Mouse (Mus musculus) neural tube, embryonic 11.5 days (tissue): ENCODE results near the gene Cacng3. TPM values are rescaled to one million over a fixed set of nuclear protein-coding genes. Genes with fewer than 3 reads are reported as not detected.

Experiments
- ATAC-seq: fragments of 200-750 bp; cut with Nextera tagmentation; 2 replicates; pipeline ENCODE4 v1.8.0; 2017; ENCODE audit warnings: moderate number of reproducible peaks, mild to moderate bottlenecking, moderate TSS enrichment, moderate library complexity; ENCODE audit not compliant: insufficient read depth, low FRiP score, low TSS enrichment
- DNase-seq: peaks from one replicate; pipeline ENCODE4 v3.0.0-alpha.2; 2015; ENCODE audit warnings: low spot score
- H3K27ac ChIP-seq: fragments of 300-500 bp; sonication (generic); 2 replicates; pipeline ENCODE4 v1.5.1; 2014; ENCODE audit warnings: low read depth, mild to moderate bottlenecking, low read length
- H3K27me3 ChIP-seq: fragments of 300-500 bp; sonication (generic); 2 replicates; pipeline ENCODE4 v1.6.1; 2014; ENCODE audit warnings: mild to moderate bottlenecking, low read length, mixed read lengths; ENCODE audit not compliant: control insufficient read depth, insufficient read depth
- H3K36me3 ChIP-seq: fragments of 300-500 bp; sonication (generic); 2 replicates; pipeline ENCODE4 v1.6.1; 2014; ENCODE audit warnings: mild to moderate bottlenecking, low read length, moderate library complexity, mixed read lengths; ENCODE audit not compliant: control insufficient read depth, insufficient read depth
- H3K4me1 ChIP-seq: fragments of 300-500 bp; sonication (generic); 2 replicates; pipeline ENCODE4 v1.6.1; 2014; ENCODE audit warnings: low read length, mixed read lengths; ENCODE audit not compliant: control insufficient read depth, insufficient read depth
- H3K4me2 ChIP-seq: fragments of 300-500 bp; sonication (generic); 2 replicates; pipeline ENCODE4 v1.6.1; 2014; ENCODE audit warnings: low read depth, mild to moderate bottlenecking, moderate library complexity
- H3K4me3 ChIP-seq: fragments of 300-500 bp; sonication (generic); 2 replicates; pipeline ENCODE4 v1.5.1; 2014; ENCODE audit warnings: low read depth, low read length
- H3K9ac ChIP-seq: fragments of 300-500 bp; sonication (generic); 2 replicates; pipeline ENCODE4 v1.6.1; 2014; ENCODE audit warnings: mild to moderate bottlenecking, low read length
- H3K9me3 ChIP-seq: fragments of 300-500 bp; sonication (generic); 2 replicates; pipeline ENCODE4 v1.6.1; 2016; ENCODE audit warnings: low read length; ENCODE audit not compliant: control insufficient read depth
- WGBS: fragments of 180-500 bp; shearing (Covaris S2); extraction: QIAGEN DNeasy Blood & Tissue Kit; methylation state at CpG from one replicate; pipeline ENCODE4 v1.1.7; 2014; 5-methylcytosine and 5-hydroxymethylcytosine counted together
- polyA plus RNA-seq: library from polyadenylated mRNA; unstranded; fragments of >200 nt; fragmentation: Nextera tagmentation; extraction: Ambion mirVana; gene quantifications from 2 replicates; pipeline ENCODE4 v1.2.1, GENCODE M21; 2014

Cacng3 gene
- polyA plus RNA-seq, 1 experiment from 2014 or later, result 0.94 TPM

DNA sequence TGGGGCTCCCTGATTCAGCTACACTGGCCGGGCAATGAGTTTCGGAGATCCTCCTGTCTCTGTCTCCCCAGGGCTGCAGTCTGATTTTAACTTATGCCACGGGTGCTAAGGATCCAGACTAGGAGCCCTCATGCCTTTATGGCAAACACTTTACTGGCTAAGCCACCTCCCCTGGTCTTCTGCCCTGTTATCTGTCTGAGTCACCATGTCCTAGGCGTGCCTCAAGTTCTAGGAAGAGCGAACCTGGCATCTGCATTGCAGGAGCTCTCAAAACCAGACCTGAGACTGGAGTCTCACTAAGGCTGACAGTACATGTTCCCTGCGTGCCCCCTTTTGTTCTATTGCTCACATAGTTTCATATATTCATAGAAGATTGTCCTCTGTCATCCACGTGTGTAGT lies 119.6 kb downstream of the Cacng3 start:
- H3K27me3 ChIP-seq, result no peaks in the 10 kb centered on the region
- 90% methylated on average over 7 of the region's 7 CpGs for WGBS

DNA sequence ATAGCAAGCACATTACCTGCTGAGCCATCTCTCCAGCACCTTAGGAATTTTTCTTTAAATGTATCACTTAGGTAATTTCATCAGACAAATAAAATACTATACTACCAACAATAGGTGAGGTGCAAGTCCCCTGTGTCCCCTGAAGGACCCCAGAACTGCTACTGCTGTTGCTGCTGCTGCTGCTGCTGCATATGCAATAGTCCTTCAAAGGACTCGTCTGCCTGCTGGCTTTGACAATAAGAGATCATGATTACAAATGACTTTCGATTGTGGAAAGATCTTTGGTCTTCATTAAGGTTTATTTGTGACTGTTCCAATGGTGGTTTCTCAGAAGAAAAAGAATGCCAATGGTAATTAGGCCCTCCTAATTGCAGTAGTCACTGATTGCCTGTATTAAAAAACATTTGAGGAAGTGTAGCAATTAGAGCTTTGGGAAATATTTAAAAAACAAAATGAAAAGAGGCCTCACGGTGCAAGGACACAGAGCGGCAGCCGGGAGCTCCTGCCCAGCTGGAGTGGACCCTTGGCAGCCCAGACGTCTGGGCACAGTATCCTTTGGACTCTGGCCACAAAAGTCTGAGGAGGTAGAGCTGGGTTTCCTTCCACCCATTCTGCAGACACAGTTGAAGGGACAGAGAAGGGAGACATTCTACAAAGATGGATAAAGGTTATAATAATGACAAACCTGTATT lies 123.5 kb downstream of the Cacng3 start:
- Histone ChIP-seq H3K4me1 (no peaks in the 10 kb centered on the region), H3K9me3 (no peaks in the 10 kb centered on the region), H3K9ac (no peak overlapping the region), H3K27ac (no peak overlapping the region), H3K27me3 (no peaks in the 10 kb centered on the region), H3K4me3 (no peak overlapping the region), H3K4me2 (no peak overlapping the region), H3K36me3 (no peaks in the 10 kb centered on the region)
- ATAC-seq (no peak), DNase-seq (no peak)
- 38% methylated on average over 6 of the region's 6 CpGs for WGBS

More for the DNA sequence above, 119.6 kb downstream of the Cacng3 start:
- Histone ChIP-seq H3K27ac (no peak overlapping the region), H3K9me3 (no peaks in the 10 kb centered on the region), H3K4me2 (no peak overlapping the region), H3K9ac (no peak overlapping the region), H3K4me1 (no peaks in the 10 kb centered on the region), H3K36me3 (no peaks in the 10 kb centered on the region), H3K4me3 (no peak overlapping the region)
- ATAC-seq, result no peak
- DNase-seq, result no peak

DNA sequence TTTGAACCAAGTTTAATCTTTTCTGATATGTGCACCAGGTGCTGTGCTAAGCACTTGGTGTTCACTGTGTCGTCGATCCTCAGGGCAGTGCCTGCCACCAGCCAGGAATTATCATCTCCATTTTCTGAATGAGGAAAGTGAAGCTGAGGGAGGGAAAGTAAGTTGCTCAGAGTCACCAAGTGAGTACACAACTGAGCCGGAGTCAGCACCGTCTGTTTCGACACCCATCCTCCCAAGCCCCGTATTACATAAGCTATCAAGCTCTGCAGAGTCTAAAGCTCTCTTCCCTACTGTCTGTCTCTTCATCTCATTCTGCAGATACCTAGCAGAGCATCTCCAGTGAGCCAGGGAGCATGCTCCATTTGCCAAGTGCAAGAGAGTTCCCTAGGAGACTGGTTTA lies 124.8 kb downstream of the Cacng3 start:
- H3K27me3 ChIP-seq, result no peaks in the 10 kb centered on the region
- WGBS, result 95% methylated on average over 6 of the region's 6 CpGs
- ATAC-seq (no peak), DNase-seq (no peak)
- no peak overlapping the region for H3K27ac ChIP-seq
- no peak overlapping the region for H3K4me3 ChIP-seq
- no peaks in the 10 kb centered on the region for H3K4me1 ChIP-seq
- no peaks in the 10 kb centered on the region for H3K36me3 ChIP-seq
- H3K9ac ChIP-seq, result no peak overlapping the region
- no peak overlapping the region for H3K4me2 ChIP-seq
- no peaks in the 10 kb centered on the region for H3K9me3 ChIP-seq

DNA sequence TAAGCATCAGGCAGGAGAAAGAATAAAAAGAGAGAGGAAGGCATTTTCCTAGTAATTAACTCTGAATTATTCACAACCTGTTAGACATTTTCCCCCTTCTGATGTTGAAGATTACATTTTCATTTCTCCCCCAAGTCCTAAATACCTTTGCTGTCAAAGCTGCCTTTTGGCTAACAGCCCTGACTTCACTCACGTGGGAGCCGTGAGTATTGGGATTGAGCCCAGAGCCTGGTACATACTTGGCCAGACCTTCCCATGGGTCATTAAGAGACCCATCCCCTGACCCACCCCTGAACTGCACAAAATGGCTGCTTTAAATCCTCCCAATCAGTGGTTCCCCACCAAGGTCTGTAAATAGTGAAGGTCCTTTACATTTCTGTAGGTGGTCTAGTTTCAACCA lies 130.5 kb downstream of the Cacng3 start:
- Histone ChIP-seq H3K27me3 (no peaks in the 10 kb centered on the region), H3K9me3 (no peaks in the 10 kb centered on the region), H3K4me1 (no peaks in the 10 kb centered on the region), H3K4me3 (no peak overlapping the region), H3K9ac (no peak overlapping the region), H3K36me3 (no peaks in the 10 kb centered on the region), H3K27ac (no peak overlapping the region), H3K4me2 (no peak overlapping the region)
- ATAC-seq, result no peak
- 91% methylated on average over 2 of the region's 2 CpGs for WGBS
- no peak for DNase-seq

DNA sequence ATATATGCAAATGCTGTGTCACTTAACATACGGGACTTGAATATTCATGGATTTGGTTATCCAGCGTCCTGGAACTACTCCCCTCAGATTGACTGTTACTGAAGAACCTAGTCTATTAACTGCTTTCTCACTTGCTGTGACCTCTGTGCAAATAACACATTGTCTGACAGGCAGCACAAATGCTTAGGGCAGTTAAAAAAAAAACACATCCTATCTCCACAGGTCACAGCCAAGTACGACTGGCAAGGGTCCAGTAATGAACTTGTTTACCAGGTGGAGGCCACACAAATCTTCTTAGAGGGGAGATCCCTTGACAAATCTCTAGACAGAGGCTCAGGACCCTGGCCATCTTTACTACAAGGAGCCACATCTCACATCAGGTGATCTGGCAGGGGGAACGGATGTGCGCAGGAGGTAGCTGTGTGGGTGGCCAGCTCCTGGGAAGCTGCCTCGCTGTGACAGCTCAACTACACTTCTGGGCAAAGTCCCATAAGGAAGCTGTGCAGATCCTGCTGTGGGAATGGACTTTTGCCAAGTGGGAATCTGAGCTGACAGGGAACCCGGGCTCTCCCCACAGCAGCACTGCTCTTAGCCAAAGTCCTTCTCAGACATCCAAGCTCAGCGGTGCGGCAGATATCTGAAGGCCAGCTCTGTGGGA lies 133.7 kb downstream of the Cacng3 start:
- DNase-seq, result no peak
- no peak for ATAC-seq
- no peak overlapping the region for H3K4me2 ChIP-seq
- H3K27ac ChIP-seq, result no peak overlapping the region
- H3K27me3 ChIP-seq, result no peaks in the 10 kb centered on the region
- no peak overlapping the region for H3K9ac ChIP-seq
- no peaks in the 10 kb centered on the region for H3K36me3 ChIP-seq
- WGBS, result 83% methylated on average over 9 of the region's 9 CpGs
- no peaks in the 10 kb centered on the region for H3K4me1 ChIP-seq
- no peaks in the 10 kb centered on the region for H3K9me3 ChIP-seq
- no peak overlapping the region for H3K4me3 ChIP-seq

DNA sequence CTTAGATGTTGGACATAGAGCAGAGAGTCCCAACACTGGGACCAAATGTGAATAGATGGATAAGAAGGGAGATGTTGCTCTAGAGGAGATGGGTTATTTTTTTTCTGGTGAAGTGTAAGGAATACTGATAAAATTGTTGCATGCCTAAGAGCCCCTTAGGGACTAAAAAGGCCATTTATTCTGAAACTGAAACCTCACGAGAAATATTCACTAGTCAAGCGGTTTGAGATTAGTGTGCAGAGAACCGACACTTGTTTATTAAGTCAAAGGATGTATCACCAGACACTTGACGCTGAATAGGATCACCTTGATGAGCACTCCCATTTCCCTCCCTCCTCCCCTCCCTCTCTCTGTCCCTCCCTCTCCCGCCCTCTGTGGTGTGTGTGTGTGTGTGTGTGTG lies 136.2 kb downstream of the Cacng3 start:
- no peak overlapping the region for H3K27ac ChIP-seq
- DNase-seq, result no peak
- H3K36me3 ChIP-seq, result no peaks in the 10 kb centered on the region
- no peak for ATAC-seq
- H3K9ac ChIP-seq, result no peak overlapping the region
- H3K27me3 ChIP-seq, result no peaks in the 10 kb centered on the region
- no peak overlapping the region for H3K4me2 ChIP-seq
- 85% methylated on average over 5 of the region's 5 CpGs for WGBS
- H3K4me3 ChIP-seq, result no peak overlapping the region
- H3K4me1 ChIP-seq, result no peaks in the 10 kb centered on the region
- H3K9me3 ChIP-seq, result no peaks in the 10 kb centered on the region

DNA sequence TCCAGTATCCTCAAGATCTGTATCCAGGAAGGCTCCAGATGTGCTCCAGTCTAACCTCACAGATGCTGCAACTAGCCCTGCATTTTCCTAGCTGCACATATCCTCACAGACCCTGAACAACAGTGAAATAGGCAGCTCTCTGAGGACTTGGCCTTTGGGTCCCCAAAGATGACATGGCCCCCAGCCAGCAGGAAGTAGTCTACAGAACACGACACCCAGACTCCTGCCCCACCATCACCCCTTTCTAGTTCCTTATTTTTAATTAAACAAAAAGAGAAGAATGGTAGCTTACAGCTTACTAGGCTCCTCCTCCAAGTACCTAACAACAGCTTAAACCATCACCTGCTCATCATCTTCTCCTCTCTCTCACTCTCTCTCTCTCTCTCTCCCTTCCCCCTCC lies 143.4 kb downstream of the Cacng3 start:
- Histone ChIP-seq H3K4me1 (no peaks in the 10 kb centered on the region), H3K4me2 (no peak overlapping the region), H3K9ac (no peak overlapping the region), H3K36me3 (no peaks in the 10 kb centered on the region), H3K9me3 (no peaks in the 10 kb centered on the region), H3K27ac (no peak overlapping the region), H3K4me3 (no peak overlapping the region), H3K27me3 (no peaks in the 10 kb centered on the region)
- WGBS, result 65% methylated on average over 1 of the region's 1 CpGs
- DNase-seq (no peak), ATAC-seq (no peak)

DNA sequence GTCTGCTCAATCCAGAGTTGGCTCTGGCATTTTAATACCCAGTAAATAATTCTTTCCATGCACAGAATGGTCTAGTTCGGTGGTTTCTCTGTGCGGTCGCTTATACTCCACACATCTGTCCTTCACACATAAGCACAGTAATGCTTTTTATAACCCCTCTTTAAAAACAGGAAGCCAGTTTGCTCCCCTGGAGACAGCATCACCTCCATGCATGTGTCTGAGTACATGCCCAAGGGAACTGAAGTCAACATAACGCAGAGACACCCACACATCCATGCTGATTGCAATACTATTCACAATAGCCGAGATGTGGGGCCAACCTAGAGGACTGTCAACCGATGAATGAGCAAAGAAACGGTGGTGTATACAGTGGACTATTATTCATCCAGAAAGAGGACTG lies 147.3 kb downstream of the Cacng3 start:
- no peak overlapping the region for H3K4me3 ChIP-seq
- H3K4me2 ChIP-seq, result no peak overlapping the region
- no peaks in the 10 kb centered on the region for H3K36me3 ChIP-seq
- no peak for DNase-seq
- no peak overlapping the region for H3K27ac ChIP-seq
- no peak for ATAC-seq
- H3K4me1 ChIP-seq, result no peaks in the 10 kb centered on the region
- 91% methylated on average over 7 of the region's 7 CpGs for WGBS
- no peaks in the 10 kb centered on the region for H3K27me3 ChIP-seq
- no peaks in the 10 kb centered on the region for H3K9me3 ChIP-seq
- H3K9ac ChIP-seq, result no peak overlapping the region
